Mouse (Mus musculus): ENCODE results near the gene Mgea5. TPM values are rescaled to one million over a fixed set of nuclear protein-coding genes. Genes with fewer than 3 reads are reported as not detected.
A peak's percentile ranks its signal among the peaks of the same experiment; 100 is the strongest.

The Mgea5 gene
- polyA plus RNA-seq, 1 experiment, result 76.7 TPM

- no peak for DNase-seq (ENCODE audit: low spot score)
Measured at GRCm38 (mm10) chr19:45796061-45796556, 12.5 kb upstream of the Mgea5 start.

DNA sequence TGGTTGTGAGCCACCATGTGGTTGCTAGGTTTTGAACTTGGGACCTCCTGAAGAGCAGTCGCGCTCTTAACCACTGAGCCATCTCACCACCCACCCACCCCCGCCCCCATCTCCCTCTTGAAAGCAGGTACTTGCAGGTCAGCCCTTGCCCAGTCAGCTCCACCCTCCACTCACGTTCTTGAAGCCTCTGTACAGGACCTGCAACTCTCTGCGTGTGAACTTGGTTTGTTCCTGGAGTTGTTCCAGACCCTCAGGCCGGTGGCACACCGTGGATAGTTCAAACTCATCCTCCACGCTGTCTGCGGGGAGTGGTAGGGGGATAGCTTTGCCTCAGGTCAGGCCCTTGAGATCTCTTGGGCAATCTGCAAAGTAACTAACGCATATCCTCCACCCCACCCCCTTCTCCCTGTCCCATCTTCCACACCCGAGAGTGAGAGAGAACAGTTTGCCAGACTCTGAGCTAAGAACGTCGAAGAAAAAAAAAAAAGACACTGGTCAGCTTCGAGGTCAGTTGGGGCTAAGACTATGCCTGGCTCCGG is 11.8 kb upstream of the Mgea5 start:
- DNase-seq (ENCODE audit: low spot score), result no peak

- no peak for DNase-seq (ENCODE audit: low spot score)
Measured at GRCm38 (mm10) chr19:45794718-45795117, 11.1 kb upstream of the Mgea5 start.

- no peak for DNase-seq (ENCODE audit: low spot score)
Measured at GRCm38 (mm10) chr19:45792404-45792803, 8.8 kb upstream of the Mgea5 start.

GRCm38 (mm10) chr19:45789888-45790874 is 6.5 kb upstream of the Mgea5 start:
- DNase-seq (ENCODE audit: low spot score), result no peak

- no peak for DNase-seq (ENCODE audit: low spot score)
Measured at GRCm38 (mm10) chr19:45789365-45789764, 5.7 kb upstream of the Mgea5 start.

- no peak for DNase-seq (ENCODE audit: low spot score)
Measured at GRCm38 (mm10) chr19:45788337-45788736, 4.7 kb upstream of the Mgea5 start.

- no peak for DNase-seq (ENCODE audit: low spot score)
Measured at GRCm38 (mm10) chr19:45787450-45787849, 3.8 kb upstream of the Mgea5 start.

DNA sequence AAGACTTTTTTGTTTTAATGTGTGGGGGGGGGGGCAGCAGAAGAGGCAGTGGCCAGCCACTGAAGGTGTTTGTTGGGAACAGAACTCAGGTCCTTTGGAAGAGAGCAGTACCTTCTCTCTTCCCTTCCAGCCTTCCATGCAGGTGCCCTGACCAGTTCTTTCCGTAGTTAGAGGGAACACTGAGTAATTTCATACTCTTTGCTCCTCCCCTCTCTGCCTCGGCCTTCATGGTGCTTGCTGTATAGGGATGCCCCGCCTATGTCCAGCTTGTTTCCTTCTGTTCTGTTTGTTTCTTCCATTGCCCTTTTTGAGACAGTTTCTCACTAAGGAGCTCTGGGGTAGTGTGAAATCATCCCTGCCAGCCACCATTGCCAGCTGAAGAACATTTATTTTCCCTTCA is 1.8 kb upstream of the Mgea5 start:
- DNase-seq (ENCODE audit: low spot score), result no peak

DNA sequence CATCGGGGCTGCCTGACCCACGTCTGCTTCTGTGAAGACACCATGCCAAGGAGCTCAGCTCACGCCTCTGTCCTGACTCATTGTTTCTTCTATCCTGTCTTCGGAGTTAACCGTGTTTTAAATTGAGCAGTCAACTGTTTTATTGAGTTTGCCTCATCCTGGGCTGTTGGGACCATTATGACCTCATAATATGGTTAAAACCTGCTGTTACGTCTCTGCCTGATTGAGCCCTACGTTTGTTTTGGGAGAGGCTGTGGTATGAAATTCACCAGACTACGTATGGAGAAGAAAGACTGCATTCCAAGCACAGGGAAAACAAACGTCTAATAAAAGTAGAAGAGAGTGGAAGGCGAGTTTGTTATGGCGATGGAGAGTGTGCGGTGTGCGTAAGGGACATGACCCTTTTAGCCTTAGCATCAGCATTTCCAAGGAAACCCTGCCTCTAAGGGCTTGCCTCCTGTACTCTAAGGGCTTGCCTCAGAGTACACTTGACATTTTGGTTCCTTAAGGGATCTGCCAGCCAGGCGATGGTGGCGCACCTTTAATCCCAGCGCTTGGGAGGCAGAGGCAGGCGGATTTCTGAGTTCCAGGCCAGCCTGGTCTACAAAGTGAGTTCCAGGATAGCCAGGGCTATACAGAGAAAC is 418 bp upstream of the Mgea5 start:
- no peak for DNase-seq (ENCODE audit: low spot score)

GRCm38 (mm10) chr19:45782315-45783001 is 1.2 kb downstream of the Mgea5 start:
- DNase-seq (ENCODE audit: low spot score), result peak; percentile 65

GRCm38 (mm10) chr19:45781676-45782075 is 2.0 kb downstream of the Mgea5 start:
- DNase-seq (ENCODE audit: low spot score), result no peak

DNA sequence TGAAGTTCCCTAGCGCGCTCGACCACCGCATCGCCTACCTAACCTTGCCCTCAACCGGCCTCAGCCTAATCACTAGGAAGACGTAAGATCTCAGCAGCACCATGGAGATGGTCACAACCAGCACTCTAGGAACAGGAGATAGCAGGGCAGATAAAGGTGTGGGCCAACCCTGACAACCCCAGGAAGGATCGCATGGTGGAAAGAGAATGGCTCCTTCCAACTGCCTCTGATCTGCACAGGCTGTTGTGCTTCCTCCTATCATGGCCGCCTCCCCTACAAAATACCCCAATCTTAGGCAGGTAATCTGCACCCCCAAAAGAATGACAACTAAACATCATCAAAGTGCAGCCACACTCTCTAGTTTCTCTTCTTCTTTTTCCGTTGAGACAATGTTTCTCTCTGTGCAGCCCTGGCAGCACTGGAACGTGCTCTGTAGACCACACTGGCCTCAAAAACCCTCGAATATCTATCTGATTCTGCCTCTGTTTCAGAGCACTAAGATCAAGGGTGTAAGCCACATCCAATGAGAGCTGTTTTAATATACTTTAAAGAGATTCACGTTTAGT is 3.2 kb downstream of the Mgea5 start:
- DNase-seq (ENCODE audit: low spot score), result no peak

DNA sequence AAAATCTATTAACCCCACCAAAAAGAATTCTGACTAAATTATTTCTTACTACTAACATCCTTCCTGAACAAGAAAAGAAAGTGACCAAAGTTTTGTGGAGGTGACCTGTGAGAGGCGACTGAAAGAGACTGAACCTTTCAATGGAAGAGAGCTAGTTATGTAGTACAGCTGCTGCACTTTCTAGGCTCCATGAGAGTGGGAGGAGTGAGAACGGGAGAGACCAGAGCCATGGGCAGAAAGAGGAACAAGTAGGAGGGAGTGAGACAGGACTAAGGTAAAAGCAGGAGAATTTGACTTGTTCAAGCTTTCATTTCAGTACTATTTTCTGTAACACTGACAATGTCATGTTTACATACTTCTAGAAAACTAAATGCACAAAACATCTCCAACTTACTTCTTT is 8.2 kb downstream of the Mgea5 start:
- no peak for DNase-seq (ENCODE audit: low spot score)

- no peak for DNase-seq (ENCODE audit: low spot score)
Measured at GRCm38 (mm10) chr19:45771501-45771900, 12.1 kb downstream of the Mgea5 start.

DNA sequence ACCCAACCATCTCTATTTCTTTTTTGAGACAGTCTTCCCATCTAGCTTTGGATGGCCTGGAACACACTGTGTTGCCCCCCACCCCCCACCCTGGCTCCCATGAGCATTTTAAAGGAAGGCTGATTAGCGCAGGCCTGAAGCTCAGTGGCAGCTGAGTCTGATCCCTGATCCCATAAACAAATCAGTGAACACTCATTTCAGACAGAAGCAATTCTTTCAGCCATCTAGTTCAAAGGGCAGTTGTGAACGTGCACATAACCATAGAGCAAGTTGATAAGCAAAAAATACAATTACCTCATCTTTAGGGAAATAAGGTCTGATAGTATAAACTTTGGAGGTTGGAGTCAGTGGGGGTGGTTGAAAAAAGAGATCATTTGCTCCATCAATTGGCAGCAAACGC is 22.8 kb downstream of the Mgea5 start:
- DNase-seq (ENCODE audit: low spot score), result no peak

DNA sequence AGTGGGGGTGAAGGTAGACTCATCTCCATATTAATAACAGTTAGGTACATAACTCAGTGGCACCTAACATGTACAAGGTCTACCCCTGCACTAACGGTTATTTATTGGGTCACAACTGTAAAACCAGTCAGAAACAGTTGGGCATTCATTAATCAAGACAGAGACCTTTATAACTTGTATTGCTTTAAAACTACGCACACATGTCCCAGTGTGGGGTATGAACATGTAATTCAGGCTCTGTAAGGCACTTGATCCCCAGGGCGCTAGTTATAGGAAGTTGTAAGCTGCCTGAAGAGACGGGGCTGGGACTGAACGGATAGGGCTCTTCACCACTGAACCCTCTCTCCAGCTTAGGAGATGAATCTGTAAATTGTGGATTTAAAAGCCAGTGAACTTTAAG is 25.0 kb downstream of the Mgea5 start:
- DNase-seq (ENCODE audit: low spot score), result no peak

DNA sequence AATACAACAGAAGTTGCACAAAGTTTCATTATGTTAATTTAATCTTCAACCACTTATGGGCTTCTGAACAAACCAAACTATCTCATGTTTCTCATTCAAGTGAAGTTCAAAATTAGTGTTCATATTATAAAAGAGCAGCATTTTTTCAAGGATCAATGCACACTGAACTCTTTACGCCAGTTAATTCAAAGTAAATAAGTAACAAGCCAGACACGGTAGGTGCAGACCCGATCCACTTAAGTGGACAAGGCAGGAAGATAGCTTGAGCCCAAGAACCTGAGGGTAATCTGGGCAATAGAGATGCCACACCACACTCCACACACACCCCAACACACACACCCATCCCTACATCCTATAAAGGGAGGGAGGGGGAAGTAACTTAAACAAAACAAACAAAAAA is 30.1 kb downstream of the Mgea5 start:
- DNase-seq (ENCODE audit: low spot score), result no peak

DNA sequence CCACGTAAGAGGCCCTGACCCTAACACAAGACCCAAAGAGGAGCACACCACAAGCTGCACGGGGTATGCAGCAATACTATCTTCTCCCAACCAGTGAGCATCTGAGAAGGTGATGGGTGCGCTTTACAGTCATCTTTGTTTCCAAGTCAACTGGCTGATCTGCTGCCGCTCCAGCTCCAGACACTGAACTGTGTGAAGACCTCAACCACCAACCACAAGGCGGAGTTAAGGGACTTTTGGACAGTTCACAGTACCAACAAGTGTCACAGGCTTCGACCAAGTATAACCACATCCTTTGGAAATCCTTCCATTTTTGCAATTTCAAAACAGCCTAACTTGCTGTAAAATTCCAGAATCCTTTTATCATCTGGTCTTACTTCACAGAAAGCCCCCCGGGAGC is 31.8 kb downstream of the Mgea5 start:
- DNase-seq (ENCODE audit: low spot score), result no peak

- DNase-seq (ENCODE audit: low spot score), result peak; percentile 67
Measured at GRCm38 (mm10) chr19:45749243-45750043, 34.2 kb downstream of the Mgea5 start, which contains the start of gene Npm3. Gene Npm3 (minus strand): TSS chr19:45749591.

All from urinary bladder, adult 2 months (tissue).